Mouse (Mus musculus) CH12.LX (cell line): ENCODE measurements at regions not wholly inside any gene's neighbourhood (a gene's known extent, or its start where the extent isn't known, plus 50 kb on each side); places are given as distances from the start of the nearest gene placed in this dataset.

Experiments
- DNase-seq: peaks from one replicate; pipeline ENCODE4 v3.0.0-alpha.2; 2013; ENCODE audit errors: extremely low read depth
- H3K27ac ChIP-seq: 2 replicates; pipeline ENCODE4 v1.5.1; 2012; ENCODE audit warnings: low read depth, mild to moderate bottlenecking, control low read depth, moderate library complexity; ENCODE audit not compliant: insufficient read depth
- H3K27me3 ChIP-seq: replicated peaks from 2 replicates; pipeline ENCODE3; 2012; ENCODE audit warnings: inconsistent platforms
- H3K36me3 ChIP-seq, 2 experiments: replicated peaks in 1 of 2; 2 replicates each; pipeline versions ENCODE3 to v1.6.1; 2012; ENCODE audit warnings: inconsistent platforms in 1 of 2, low read length in 1 of 2, mild to moderate bottlenecking in 1 of 2, mixed read lengths in 1 of 2, moderate library complexity in 1 of 2; ENCODE audit not compliant: control insufficient read depth in 1 of 2, insufficient read depth in 1 of 2
- H3K4me1 ChIP-seq, 2 experiments: 2 replicates each; pipeline ENCODE4 v1.6.1; 2012; ENCODE audit warnings: inconsistent platforms in 1 of 2, moderate library complexity in 1 of 2; ENCODE audit not compliant: insufficient read depth in 2 of 2, control insufficient read depth in 1 of 2
- H3K4me2 ChIP-seq: 2 replicates; pipeline ENCODE4 v1.6.1; 2012; ENCODE audit warnings: low read depth, mild to moderate bottlenecking, control low read depth; ENCODE audit not compliant: poor library complexity, insufficient read depth, severe bottlenecking
- H3K4me3 ChIP-seq, 3 experiments: fragments of 150-350 bp in 1 of 3; sonication (generic) in 1 of 3; replicated peaks in 1 of 3; 2 replicates each; pipeline versions ENCODE3 to v1.5.1; 2011 to 2012; ENCODE audit warnings: low read depth in 2 of 3, low read length in 2 of 3, mild to moderate bottlenecking in 2 of 3, moderate library complexity in 2 of 3, control low read depth in 1 of 3, improper control_type of control experiment in 1 of 3, inconsistent platforms in 1 of 3, mixed read lengths in 1 of 3; ENCODE audit not compliant: poor library complexity in 1 of 3
- H3K79me2 ChIP-seq: replicated peaks from 2 replicates; pipeline ENCODE4 v1.6.1; 2012; ENCODE audit warnings: mild to moderate bottlenecking, moderate library complexity; ENCODE audit not compliant: control insufficient read depth, poor library complexity, insufficient read depth, severe bottlenecking; ENCODE audit errors: extremely low read depth
- H3K9ac ChIP-seq: 2 replicates; pipeline ENCODE4 v1.6.1; 2012; ENCODE audit warnings: low read depth, mild to moderate bottlenecking, control low read depth, moderate library complexity; ENCODE audit not compliant: insufficient read depth
- H3K9me3 ChIP-seq: replicated peaks from 2 replicates; pipeline ENCODE3; 2012; ENCODE audit warnings: low read length, inconsistent platforms, mixed read lengths
- CHD2 ChIP-seq: IDR thresholded peaks from 2 replicates; pipeline ENCODE4 v1.6.1; 2011; ENCODE audit warnings: low read length, improper control_type of control experiment
- E2F4 ChIP-seq: IDR thresholded peaks from 2 replicates; pipeline ENCODE4 v1.6.1; 2011; ENCODE audit warnings: low read depth, low read length, improper control_type of control experiment; ENCODE audit not compliant: insufficient replicate concordance
- ELF1 ChIP-seq: IDR thresholded peaks from 2 replicates; pipeline ENCODE4 v1.6.1; 2014; ENCODE audit warnings: low read depth, mild to moderate bottlenecking, inconsistent platforms, low read length, improper control_type of control experiment
- EP300 ChIP-seq: IDR thresholded peaks from 2 replicates; pipeline ENCODE4 v1.6.1; 2011; ENCODE audit warnings: low read length, improper control_type of control experiment
- ETS1 ChIP-seq: conservative IDR thresholded peaks from 2 replicates; pipeline ENCODE4 v1.6.1; 2012; ENCODE audit warnings: low read depth, mild to moderate bottlenecking, inconsistent platforms, low read length, improper control_type of control experiment, moderate library complexity
- GABPA ChIP-seq: IDR thresholded peaks from 2 replicates; pipeline ENCODE4 v1.6.1; 2012; ENCODE audit warnings: low read depth, low read length, improper control_type of control experiment, inconsistent platforms; ENCODE audit not compliant: insufficient replicate concordance
- JUND ChIP-seq: conservative IDR thresholded peaks from 2 replicates; pipeline ENCODE4 v1.6.1; 2011; ENCODE audit warnings: low read depth, low read length, improper control_type of control experiment
- MAFK ChIP-seq: IDR thresholded peaks from 2 replicates; pipeline ENCODE4 v1.6.1; 2011; ENCODE audit warnings: low read length, improper control_type of control experiment; ENCODE audit not compliant: insufficient replicate concordance
- MAX ChIP-seq: IDR thresholded peaks from 2 replicates; pipeline ENCODE4 v1.6.1; 2011; ENCODE audit warnings: low read length, improper control_type of control experiment
- MAZ ChIP-seq: IDR thresholded peaks from 2 replicates; pipeline ENCODE4 v1.6.1; 2012; ENCODE audit warnings: low read depth, mild to moderate bottlenecking, inconsistent platforms, low read length, improper control_type of control experiment, moderate library complexity
- MXI1 ChIP-seq: IDR thresholded peaks from 2 replicates; pipeline ENCODE4 v1.6.1; 2011; ENCODE audit warnings: mild to moderate bottlenecking, low read depth, low read length, improper control_type of control experiment
- NELFE ChIP-seq: IDR thresholded peaks from 2 replicates; pipeline ENCODE4 v1.6.1; 2011; ENCODE audit warnings: low read depth, low read length, improper control_type of control experiment
- NRF1 ChIP-seq: IDR thresholded peaks from 2 replicates; pipeline ENCODE4 v1.6.1; 2014; ENCODE audit warnings: low read depth, mild to moderate bottlenecking, inconsistent platforms, low read length, improper control_type of control experiment, moderate library complexity
- PAX5 ChIP-seq: IDR thresholded peaks from 2 replicates; pipeline ENCODE4 v1.6.1; 2012; ENCODE audit warnings: low read length, inconsistent platforms, mixed read lengths
- RAD21 ChIP-seq: IDR thresholded peaks from 2 replicates; pipeline ENCODE4 v1.6.1; 2011; ENCODE audit warnings: low read depth, mild to moderate bottlenecking, low read length, improper control_type of control experiment, moderate library complexity
- SIN3A ChIP-seq: IDR thresholded peaks from 2 replicates; pipeline ENCODE4 v1.6.1; 2012; ENCODE audit warnings: low read length, improper control_type of control experiment, inconsistent platforms
- SMC3 ChIP-seq: IDR thresholded peaks from 2 replicates; pipeline ENCODE4 v1.6.1; 2011; ENCODE audit warnings: low read depth, low read length, improper control_type of control experiment
- TBP ChIP-seq: conservative IDR thresholded peaks from 2 replicates; pipeline ENCODE4 v1.6.1; 2011; ENCODE audit warnings: low read depth, low read length, improper control_type of control experiment
- USF1 ChIP-seq: IDR thresholded peaks from 2 replicates; pipeline ENCODE4 v1.6.1; 2014; ENCODE audit warnings: low read depth, mild to moderate bottlenecking, inconsistent platforms, low read length, improper control_type of control experiment
- USF2 ChIP-seq: conservative IDR thresholded peaks from 2 replicates; pipeline ENCODE4 v1.6.1; 2011; ENCODE audit warnings: low read depth, low read length, improper control_type of control experiment
- ZKSCAN1 ChIP-seq: IDR thresholded peaks from 2 replicates; pipeline ENCODE4 v1.6.1; 2012; ENCODE audit warnings: low read depth, inconsistent platforms, low read length, improper control_type of control experiment, borderline replicate concordance
- ZMIZ1 ChIP-seq: IDR thresholded peaks from 2 replicates; pipeline ENCODE4 v1.6.1; 2012; ENCODE audit warnings: low read depth, mild to moderate bottlenecking, inconsistent platforms, low read length, improper control_type of control experiment
- dilution Hi-C: fragments of 300-500 bp; cut with MboI; formaldehyde crosslinking; loops from 2 replicates; pipeline ENCODE4 v1.14.3; 2020; ENCODE audit warnings: low sequenced_read_pairs; ENCODE audit not compliant: extremely low pct_unique_long_range_greater_than_20kb, extremely low pct_ligation_motif_present
- in situ Hi-C: fragments of 300-500 bp; cut with MboI; formaldehyde crosslinking; loops from 3 replicates; pipeline ENCODE4 v1.14.3; 2019; ENCODE audit warnings: low sequenced_read_pairs, low pct_ligation_motif_present, low pct_unique_long_range_greater_than_20kb, mixed read lengths

DNA sequence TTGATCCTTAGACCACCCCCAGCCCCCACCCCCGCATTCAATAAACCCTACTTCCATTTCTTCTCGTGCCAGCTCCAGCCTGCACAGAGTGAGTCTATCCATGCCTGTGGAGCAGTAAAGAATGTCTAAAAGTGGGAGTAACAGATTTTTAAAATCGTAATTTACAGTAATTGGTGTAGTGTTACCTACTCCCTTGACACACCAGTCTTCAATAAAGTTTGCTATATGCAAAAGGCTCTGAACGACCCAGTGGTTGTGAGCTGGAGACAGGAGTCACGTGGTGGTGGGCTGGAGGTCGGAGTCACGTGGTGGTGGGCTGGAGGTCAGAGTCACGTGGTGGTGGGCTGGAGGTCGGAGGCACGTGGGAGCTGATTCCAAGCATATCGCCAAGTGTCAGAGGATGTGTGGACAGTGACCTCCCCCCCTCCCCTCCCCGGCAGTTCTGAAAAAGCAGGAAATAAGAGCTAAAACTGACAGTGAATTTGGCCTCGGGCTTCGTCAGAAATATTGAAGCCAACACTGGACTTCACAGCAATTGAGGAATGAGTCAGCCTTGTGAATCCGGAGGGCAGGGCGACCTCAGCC is 122.2 kb upstream of the Foxn2 start:
- Histone ChIP-seq H3K36me3 (no peaks in the 10 kb centered on the region), H3K27me3 (no peaks in the 10 kb centered on the region), H3K79me2 (no peaks in the 10 kb centered on the region), H3K4me1 (no peaks in the 10 kb centered on the region), H3K9me3 (no peaks in the 10 kb centered on the region), H3K4me2 (no peak overlapping the region), H3K27ac (no peak overlapping the region), H3K4me3 (no peak overlapping the region), H3K9ac (no peak overlapping the region)
- TF ChIP-seq SMC3 (no peak), E2F4 (no peak), CHD2 (no peak), TBP (no peak), USF2 (no peak), ELF1 (no peak), MAX (no peak)
- in situ Hi-C loops (no loop called here), dilution Hi-C loops (no loop called here)
- no peak for DNase-seq

DNA sequence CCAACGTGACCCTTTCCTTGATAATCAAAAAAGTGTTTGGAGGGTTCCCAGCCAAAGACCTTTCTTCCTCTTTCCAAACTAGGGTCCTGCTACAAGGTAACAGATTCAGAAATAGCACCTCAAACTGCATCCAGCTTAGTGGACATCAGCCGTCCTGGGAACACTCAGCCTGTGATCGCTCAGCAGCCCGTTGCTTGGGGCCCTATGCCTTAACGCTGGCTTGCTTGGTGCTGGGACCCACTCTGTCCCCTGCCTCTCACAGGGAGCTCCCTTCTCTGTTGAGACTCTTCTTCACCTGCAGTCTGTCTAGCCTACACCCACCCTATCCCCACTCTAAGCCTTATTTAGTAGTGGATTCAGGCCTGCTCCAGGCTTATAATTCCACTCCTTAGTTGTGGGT is 121.6 kb upstream of the Foxn2 start:
- Histone ChIP-seq H3K4me2 (no peak overlapping the region), H3K9ac (no peak overlapping the region), H3K79me2 (no peaks in the 10 kb centered on the region), H3K27ac (no peak overlapping the region), H3K4me1 (no peaks in the 10 kb centered on the region), H3K4me3 (no peak overlapping the region), H3K36me3 (no peaks in the 10 kb centered on the region), H3K27me3 (no peaks in the 10 kb centered on the region), H3K9me3 (no peaks in the 10 kb centered on the region)
- no peak for DNase-seq
- dilution Hi-C loops (no loop called here), in situ Hi-C loops (no loop called here)
- TF ChIP-seq PAX5: no peak
- no peak for TF ChIP-seq MAFK
- TF ChIP-seq NRF1: no peak
- no peak for TF ChIP-seq MXI1
- TF ChIP-seq ETS1: no peak
- TF ChIP-seq RAD21: no peak
- TF ChIP-seq E2F4: no peak
- TF ChIP-seq USF1: no peak
- no peak for TF ChIP-seq JUND
- TF ChIP-seq EP300: no peak
- TF ChIP-seq ZKSCAN1: no peak
- no peak for TF ChIP-seq SIN3A
- no peak for TF ChIP-seq GABPA
- TF ChIP-seq MAZ: no peak
- no peak for TF ChIP-seq ZMIZ1
- no peak for TF ChIP-seq ELF1
- no peak for TF ChIP-seq NELFE
